Mouse (Mus musculus): ENCODE measurements around the gene 2210407C18Rik. TPM values are rescaled to one million over a fixed set of nuclear protein-coding genes. Genes with fewer than 3 reads are reported as not detected.

2210407C18Rik gene
- polyA plus RNA-seq, 1 experiment from 2014 or later, result not detected

DNA sequence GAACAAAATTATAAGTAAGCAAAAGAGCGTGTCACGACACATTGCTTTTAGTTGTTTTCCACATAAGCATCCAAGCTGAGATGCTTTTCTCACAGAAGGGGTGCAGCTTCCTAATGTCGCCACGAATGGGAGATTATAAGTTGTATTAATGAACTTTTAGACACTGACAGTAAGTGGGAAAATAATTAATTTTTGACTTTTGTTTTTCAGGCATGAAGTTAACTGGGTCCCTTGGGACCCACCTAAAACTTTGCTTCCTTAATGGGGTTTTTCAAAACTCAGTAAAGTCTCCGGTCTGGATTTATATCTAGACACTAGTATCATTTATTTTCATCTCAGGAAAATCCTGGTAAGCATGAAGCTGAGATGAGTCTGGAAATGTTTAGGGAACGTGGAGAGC is 21.1 kb downstream of the 2210407C18Rik start, which contains the start of gene Olfr324:
TSS of gene Olfr324 (plus strand) at position 301 of the 400 bp plus-strand sequence.
- H3K27ac ChIP-seq (replicated peaks), result no peak within 1 kb of the TSS
- no peaks in the 10 kb centered on the region for H3K27me3 ChIP-seq (replicated peaks)
- WGBS, result 78% methylated on average over 6 of the region's 6 CpGs
- H3K9ac ChIP-seq, result no peak within 1 kb of the TSS
- no peak within 1 kb of the TSS for H3K4me3 ChIP-seq
- no peaks in the 10 kb centered on the region for H3K4me1 ChIP-seq
- no peaks in the 10 kb centered on the region for H3K36me3 ChIP-seq
- no peaks in the 10 kb centered on the region for H3K9me3 ChIP-seq
- ATAC-seq (ENCODE audit: extremely low read depth, insufficient number of reproducible peaks, low FRiP score, low TSS enrichment), result no peak
- H3K4me2 ChIP-seq, result no peak within 1 kb of the TSS

- ATAC-seq (ENCODE audit: extremely low read depth, insufficient number of reproducible peaks, low FRiP score, low TSS enrichment), result no peak
- no peaks in the 10 kb centered on the region for H3K36me3 ChIP-seq
- no peaks in the 10 kb centered on the region for H3K9me3 ChIP-seq
- no peak overlapping the region for H3K9ac ChIP-seq
- H3K4me1 ChIP-seq, result no peaks in the 10 kb centered on the region
- H3K4me2 ChIP-seq, result no peak overlapping the region
- no peak overlapping the region for H3K4me3 ChIP-seq
- WGBS, result 56% methylated on average over 3 of the region's 3 CpGs
- H3K27me3 ChIP-seq (replicated peaks), result no peaks in the 10 kb centered on the region
- no peak overlapping the region for H3K27ac ChIP-seq (replicated peaks)
Measured at GRCm38 (mm10) chr11:58588620-58589250, 27.1 kb downstream of the 2210407C18Rik start.

DNA sequence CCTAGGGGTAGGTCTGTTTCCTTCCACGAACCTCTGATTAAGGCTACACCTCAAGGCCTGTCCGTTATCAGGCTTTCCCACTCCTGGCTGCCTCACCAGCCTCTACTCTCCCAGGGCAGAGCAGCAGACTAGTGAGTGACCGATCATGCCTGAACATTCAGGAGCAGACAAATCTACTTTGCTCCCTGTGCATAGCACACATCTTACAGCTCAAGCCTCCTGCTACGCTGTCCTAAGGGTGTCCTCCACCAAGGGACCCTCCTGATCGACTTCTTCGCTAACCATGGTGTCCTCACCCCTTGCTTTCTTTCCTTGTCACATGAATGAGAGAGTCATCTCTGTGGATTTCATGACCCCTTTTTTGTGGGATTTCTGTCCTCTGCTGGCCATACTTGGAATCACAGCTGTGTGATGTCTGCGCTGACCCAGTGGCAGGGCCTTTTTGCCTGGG is 28.0 kb downstream of the 2210407C18Rik start:
- H3K4me2 ChIP-seq, result peak overlapping the region; percentile 13; the same call in 1 of the 2 replicates
- no peak for ATAC-seq (ENCODE audit: extremely low read depth, insufficient number of reproducible peaks, low FRiP score, low TSS enrichment)
- H3K9me3 ChIP-seq, result no peaks in the 10 kb centered on the region
- no peak overlapping the region for H3K27ac ChIP-seq (replicated peaks)
- 56% methylated on average over 7 of the region's 7 CpGs for WGBS
- no peak overlapping the region for H3K9ac ChIP-seq
- H3K4me1 ChIP-seq, result no peaks in the 10 kb centered on the region
- no peaks in the 10 kb centered on the region for H3K36me3 ChIP-seq
- H3K4me3 ChIP-seq, result no peak overlapping the region
- H3K27me3 ChIP-seq (replicated peaks), result no peaks in the 10 kb centered on the region

- no peaks in the 10 kb centered on the region for H3K4me1 ChIP-seq
- H3K4me2 ChIP-seq, result no peak overlapping the region
- H3K9me3 ChIP-seq, result no peaks in the 10 kb centered on the region
- H3K27me3 ChIP-seq (replicated peaks), result no peaks in the 10 kb centered on the region
- no peaks in the 10 kb centered on the region for H3K36me3 ChIP-seq
- H3K27ac ChIP-seq (replicated peaks), result no peak overlapping the region
- ATAC-seq (ENCODE audit: extremely low read depth, insufficient number of reproducible peaks, low FRiP score, low TSS enrichment), result no peak
- H3K9ac ChIP-seq, result no peak overlapping the region
- WGBS, result 66% methylated on average over 8 of the region's 8 CpGs
- no peak overlapping the region for H3K4me3 ChIP-seq
Measured at GRCm38 (mm10) chr11:58578636-58579035, 37.2 kb downstream of the 2210407C18Rik start.

DNA sequence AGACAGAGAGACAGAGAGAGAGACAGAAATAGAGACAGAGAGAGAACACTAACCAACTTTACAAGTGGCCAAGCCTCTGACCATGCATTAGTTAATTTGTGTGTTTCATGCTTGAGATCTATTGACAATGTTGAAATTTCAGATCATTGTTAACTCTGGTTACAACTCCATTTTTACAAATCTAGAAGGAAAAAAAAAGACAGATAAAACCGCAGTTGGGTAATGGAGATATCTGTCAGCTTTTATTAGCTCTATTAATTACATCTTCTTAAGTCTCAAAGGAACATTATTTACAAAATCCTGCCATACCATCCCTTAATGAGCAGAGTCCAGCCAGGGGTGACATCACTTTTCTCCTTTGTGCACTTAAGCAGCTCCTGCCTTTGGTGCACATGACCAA is 38.4 kb downstream of the 2210407C18Rik start, which contains the start of gene Olfr325:
TSS of gene Olfr325 (plus strand) at position 301 of the 400 bp plus-strand sequence.
- H3K36me3 ChIP-seq, result no peaks in the 10 kb centered on the region
- H3K9me3 ChIP-seq, result no peaks in the 10 kb centered on the region
- H3K4me2 ChIP-seq, result no peak within 1 kb of the TSS
- no peaks in the 10 kb centered on the region for H3K27me3 ChIP-seq (replicated peaks)
- WGBS, result 67% methylated on average over 1 of the region's 1 CpGs
- H3K4me3 ChIP-seq, result no peak within 1 kb of the TSS
- H3K9ac ChIP-seq, result no peak within 1 kb of the TSS
- no peaks in the 10 kb centered on the region for H3K4me1 ChIP-seq
- no peak for ATAC-seq (ENCODE audit: extremely low read depth, insufficient number of reproducible peaks, low FRiP score, low TSS enrichment)
- H3K27ac ChIP-seq (replicated peaks), result no peak within 1 kb of the TSS

- Histone ChIP-seq H3K27ac (replicated peaks) (no peak within 1 kb of the TSS), H3K9me3 (no peaks in the 10 kb centered on the region), H3K27me3 (replicated peaks) (no peaks in the 10 kb centered on the region), H3K9ac (no peak within 1 kb of the TSS), H3K36me3 (no peaks in the 10 kb centered on the region), H3K4me1 (no peaks in the 10 kb centered on the region), H3K4me3 (no peak within 1 kb of the TSS), H3K4me2 (no peak within 1 kb of the TSS)
- ATAC-seq (ENCODE audit: extremely low read depth, insufficient number of reproducible peaks, low FRiP score, low TSS enrichment), result no peak
- WGBS, result 54% methylated on average over 5 of the region's 5 CpGs
Measured at GRCm38 (mm10) chr11:58570405-58570804, 45.5 kb downstream of the 2210407C18Rik start, which contains the start of gene Olfr224. Gene Olfr224, minus strand, starts transcription at chr11:58570553.

Other genes starting within 250 kb of the 2210407C18Rik start
- gene Lypd8, start 237.0 kb downstream of the 2210407C18Rik start, polyA plus RNA-seq (2015; fragmentation: Nextera tagmentation; extraction: Ambion mirVana), result not detected in 2 replicates
- gene 1810065E05Rik, start 195.0 kb downstream of the 2210407C18Rik start, polyA plus RNA-seq (2015; fragmentation: Nextera tagmentation; extraction: Ambion mirVana), result not detected in 2 replicates
- not detected in 2 replicates for gene Gm12253, start 183.5 kb downstream of the 2210407C18Rik start, polyA plus RNA-seq (2015; fragmentation: Nextera tagmentation; extraction: Ambion mirVana)
- not detected in 2 replicates for gene Lypd9, start 163.2 kb downstream of the 2210407C18Rik start, polyA plus RNA-seq (2015; fragmentation: Nextera tagmentation; extraction: Ambion mirVana)
- not detected in 2 replicates for gene Olfr30, start 153.8 kb downstream of the 2210407C18Rik start, polyA plus RNA-seq (2015; fragmentation: Nextera tagmentation; extraction: Ambion mirVana)
- not detected in 2 replicates for gene Olfr332, start 123.5 kb downstream of the 2210407C18Rik start, polyA plus RNA-seq (2015; fragmentation: Nextera tagmentation; extraction: Ambion mirVana)
- gene Olfr331, start 113.5 kb downstream of the 2210407C18Rik start, polyA plus RNA-seq (2015; fragmentation: Nextera tagmentation; extraction: Ambion mirVana), result not detected in 2 replicates
- gene Olfr330, start 81.2 kb downstream of the 2210407C18Rik start, polyA plus RNA-seq (2015; fragmentation: Nextera tagmentation; extraction: Ambion mirVana), result not detected in 2 replicates
- not detected in 2 replicates for gene Olfr329-ps, start 69.7 kb downstream of the 2210407C18Rik start, polyA plus RNA-seq (2015; fragmentation: Nextera tagmentation; extraction: Ambion mirVana)
- 0.05 and 0.07 TPM in 2 replicates for gene Olfr328, start 60.4 kb downstream of the 2210407C18Rik start, polyA plus RNA-seq (2015; fragmentation: Nextera tagmentation; extraction: Ambion mirVana)
- gene Olfr224, start 45.5 kb downstream of the 2210407C18Rik start, polyA plus RNA-seq (2015; fragmentation: Nextera tagmentation; extraction: Ambion mirVana), result not detected in 2 replicates
- not detected in 2 replicates for gene Olfr325, start 38.3 kb downstream of the 2210407C18Rik start, polyA plus RNA-seq (2015; fragmentation: Nextera tagmentation; extraction: Ambion mirVana)
- gene Olfr324, start 21.0 kb downstream of the 2210407C18Rik start, polyA plus RNA-seq (2015; fragmentation: Nextera tagmentation; extraction: Ambion mirVana), result not detected in 2 replicates
- not detected in 2 replicates for gene Olfr323, start 14.4 kb upstream of the 2210407C18Rik start, polyA plus RNA-seq (2015; fragmentation: Nextera tagmentation; extraction: Ambion mirVana)
- gene Trim58, start 24.4 kb upstream of the 2210407C18Rik start, polyA plus RNA-seq (2015; fragmentation: Nextera tagmentation; extraction: Ambion mirVana), result 0.68 and 0.96 TPM in 2 replicates
- gene Olfr322, start 42.7 kb upstream of the 2210407C18Rik start, polyA plus RNA-seq (2015; fragmentation: Nextera tagmentation; extraction: Ambion mirVana), result not detected in 2 replicates
- gene Olfr320, start 65.0 kb upstream of the 2210407C18Rik start, polyA plus RNA-seq (2015; fragmentation: Nextera tagmentation; extraction: Ambion mirVana), result not detected in 2 replicates
- gene Olfr319, start 83.1 kb upstream of the 2210407C18Rik start, polyA plus RNA-seq (2015; fragmentation: Nextera tagmentation; extraction: Ambion mirVana), result not detected in 2 replicates
- gene Olfr318, start 107.9 kb upstream of the 2210407C18Rik start, polyA plus RNA-seq (2015; fragmentation: Nextera tagmentation; extraction: Ambion mirVana), result not detected in 2 replicates
- gene Olfr317, start 123.1 kb upstream of the 2210407C18Rik start, polyA plus RNA-seq (2015; fragmentation: Nextera tagmentation; extraction: Ambion mirVana), result not detected in 2 replicates
- not detected in 2 replicates for gene Olfr316, start 136.7 kb upstream of the 2210407C18Rik start, polyA plus RNA-seq (2015; fragmentation: Nextera tagmentation; extraction: Ambion mirVana)
- gene Olfr315, start 157.1 kb upstream of the 2210407C18Rik start, polyA plus RNA-seq (2015; fragmentation: Nextera tagmentation; extraction: Ambion mirVana), result not detected in 2 replicates
- gene Olfr314, start 166.9 kb upstream of the 2210407C18Rik start, polyA plus RNA-seq (2015; fragmentation: Nextera tagmentation; extraction: Ambion mirVana), result 0.08 TPM in 1 of 2 replicates, not detected in the other
- 0.47 and 0.66 TPM in 2 replicates for gene Fam183b, start 185.9 kb upstream of the 2210407C18Rik start, polyA plus RNA-seq (2015; fragmentation: Nextera tagmentation; extraction: Ambion mirVana)
- 0.12 and 0.17 TPM in 2 replicates for gene Olfr313, start 198.9 kb upstream of the 2210407C18Rik start, polyA plus RNA-seq (2015; fragmentation: Nextera tagmentation; extraction: Ambion mirVana)
- gene Olfr312, start 213.2 kb upstream of the 2210407C18Rik start, polyA plus RNA-seq (2015; fragmentation: Nextera tagmentation; extraction: Ambion mirVana), result 0.11 and 0.13 TPM in 2 replicates
- 0.17 and 0.24 TPM in 2 replicates for gene Olfr311, start 223.2 kb upstream of the 2210407C18Rik start, polyA plus RNA-seq (2015; fragmentation: Nextera tagmentation; extraction: Ambion mirVana)
- gene Gm12258, start 231.1 kb upstream of the 2210407C18Rik start, polyA plus RNA-seq (2015; fragmentation: Nextera tagmentation; extraction: Ambion mirVana), result 3.9 and 5.2 TPM in 2 replicates

All from heart, embryonic 13.5 days (tissue).